Mouse (Mus musculus) lung, postnatal 25 days (tissue): ENCODE data around the gene Mycn.
A peak's percentile ranks its signal among the peaks of the same experiment; 100 is the strongest.

Source experiments
- DNase-seq: peaks from one replicate; pipeline ENCODE4 v3.0.0; 2022; ENCODE audit warnings: low spot score

Mycn gene

GRCm38 (mm10) chr12:12924446-12924845 is 17.3 kb downstream of the Mycn start:
- DNase-seq, result no peak

- no peak for DNase-seq
Observed at GRCm38 (mm10) chr12:12920166-12921157, 21.3 kb downstream of the Mycn start.

- no peak for DNase-seq
Observed at GRCm38 (mm10) chr12:12916298-12916697, 25.4 kb downstream of the Mycn start.

- no peak for DNase-seq
Observed at GRCm38 (mm10) chr12:12910356-12910979, 31.2 kb downstream of the Mycn start.

- DNase-seq, result no peak
Observed at GRCm38 (mm10) chr12:12909631-12910277, 32.0 kb downstream of the Mycn start.

GRCm38 (mm10) chr12:12906771-12907170 is 34.9 kb downstream of the Mycn start:
- no peak for DNase-seq

GRCm38 (mm10) chr12:12906321-12906720 is 35.4 kb downstream of the Mycn start:
- DNase-seq, result no peak

- no peak for DNase-seq
Observed at GRCm38 (mm10) chr12:12905117-12905516, 36.6 kb downstream of the Mycn start.

- DNase-seq, result peak; percentile 53
Observed at GRCm38 (mm10) chr12:12904512-12904953, 37.2 kb downstream of the Mycn start.

GRCm38 (mm10) chr12:12904086-12904485 is 37.6 kb downstream of the Mycn start:
- DNase-seq, result no peak

- no peak for DNase-seq
Observed at GRCm38 (mm10) chr12:12902403-12902802, 39.3 kb downstream of the Mycn start.

GRCm38 (mm10) chr12:12898356-12899126 is 43.2 kb downstream of the Mycn start:
- no peak for DNase-seq

GRCm38 (mm10) chr12:12893986-12894385 is 47.7 kb downstream of the Mycn start:
- no peak for DNase-seq

- no peak for DNase-seq
Observed at GRCm38 (mm10) chr12:12886191-12886889, 55.4 kb downstream of the Mycn start.
